Mouse (Mus musculus): Measurements from ENCODE around the gene Pan3. TPM values are rescaled to one million over a fixed set of nuclear protein-coding genes. Genes with fewer than 3 reads are reported as not detected.

The Pan3 gene
- polyA plus RNA-seq, 1 experiment from 2014 or later, result 78.9 TPM

- Histone ChIP-seq H3K36me3 (0 out of 2 replicates have a peak, but pooled peaks cover 3% of the 10 kb centered on the region), H3K27ac (replicated peaks) (no peak overlapping the region), H3K4me3 (replicated peaks) (no peak overlapping the region), H3K9me3 (replicated peaks) (no peaks in the 10 kb centered on the region), H3K4me2 (replicated peaks) (no peak overlapping the region), H3K9ac (no peak overlapping the region), H3K27me3 (no peaks in the 10 kb centered on the region), H3K4me1 (no peaks in the 10 kb centered on the region)
- ATAC-seq (ENCODE audit: insufficient number of reproducible peaks, low FRiP score, low TSS enrichment, low read depth), result no peak
- WGBS, result 69% methylated on average over 5 of the region's 5 CpGs
These were observed 60.9 kb downstream of the Pan3 start for GRCm38 (mm10) chr5:147490907-147491306.

DNA sequence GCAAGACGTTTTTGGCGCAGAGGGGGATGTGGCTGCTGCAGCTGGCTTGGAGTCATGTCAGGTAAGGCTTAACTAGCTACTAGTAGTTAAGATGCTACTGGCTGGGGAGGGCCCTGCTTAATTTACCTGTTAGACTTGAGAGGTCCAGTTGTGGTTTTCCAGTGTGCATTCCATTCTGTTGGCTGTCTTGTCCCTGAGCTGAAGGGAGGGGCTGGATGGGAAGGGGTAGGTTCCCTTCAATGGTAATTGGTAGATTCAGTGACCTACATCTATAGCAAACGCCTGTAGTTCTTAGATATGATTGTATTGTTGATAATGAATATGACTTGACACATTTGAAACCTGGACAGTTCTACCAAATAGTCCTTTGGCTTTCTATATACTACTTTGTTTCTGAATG lies 62.5 kb downstream of the Pan3 start:
- Histone ChIP-seq H3K9ac (no peak overlapping the region), H3K27ac (replicated peaks) (no peak overlapping the region), H3K27me3 (no peaks in the 10 kb centered on the region), H3K9me3 (replicated peaks) (no peaks in the 10 kb centered on the region), H3K36me3 (0 out of 2 replicates have a peak, but pooled peaks cover 3% of the 10 kb centered on the region), H3K4me3 (replicated peaks) (no peak overlapping the region), H3K4me1 (no peaks in the 10 kb centered on the region), H3K4me2 (replicated peaks) (no peak overlapping the region)
- ATAC-seq (ENCODE audit: insufficient number of reproducible peaks, low FRiP score, low TSS enrichment, low read depth), result no peak
- WGBS, result 82% methylated on average over 3 of the region's 3 CpGs

GRCm38 (mm10) chr5:147493205-147493604 lies 63.2 kb downstream of the Pan3 start:
- no peak overlapping the region for H3K4me3 ChIP-seq (replicated peaks)
- H3K9ac ChIP-seq, result no peak overlapping the region
- no peaks in the 10 kb centered on the region for H3K9me3 ChIP-seq (replicated peaks)
- 0 out of 2 replicates have a peak, but pooled peaks cover 3% of the 10 kb centered on the region for H3K36me3 ChIP-seq
- H3K4me2 ChIP-seq (replicated peaks), result no peak overlapping the region
- H3K27me3 ChIP-seq, result no peaks in the 10 kb centered on the region
- no peak for ATAC-seq (ENCODE audit: insufficient number of reproducible peaks, low FRiP score, low TSS enrichment, low read depth)
- H3K27ac ChIP-seq (replicated peaks), result no peak overlapping the region
- no peaks in the 10 kb centered on the region for H3K4me1 ChIP-seq
- 63% methylated on average over 1 of the region's 1 CpGs for WGBS

DNA sequence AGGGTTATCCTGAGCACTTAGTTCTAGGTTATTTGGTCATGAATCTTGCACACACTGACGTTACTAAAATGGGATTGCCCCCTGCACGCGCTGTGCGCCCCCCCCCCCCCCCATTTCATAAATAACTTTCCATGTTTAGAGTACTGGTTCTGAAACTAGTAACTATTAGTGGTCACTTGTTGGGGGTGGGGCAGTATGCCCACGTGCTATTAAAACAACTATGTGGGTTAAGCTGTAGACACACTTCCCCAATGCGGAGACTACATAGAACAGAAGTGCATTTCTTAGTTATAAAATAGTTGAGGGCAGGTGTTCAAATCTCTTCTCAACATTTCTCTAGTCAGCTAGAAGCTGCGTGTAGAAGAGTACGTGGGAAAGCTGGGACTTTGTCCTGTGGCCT lies 63.7 kb downstream of the Pan3 start:
- Histone ChIP-seq H3K36me3 (0 out of 2 replicates have a peak, but pooled peaks cover 5% of the 10 kb centered on the region), H3K9ac (no peak overlapping the region), H3K9me3 (replicated peaks) (no peaks in the 10 kb centered on the region), H3K27me3 (no peaks in the 10 kb centered on the region), H3K4me1 (no peaks in the 10 kb centered on the region), H3K4me3 (replicated peaks) (no peak overlapping the region), H3K27ac (replicated peaks) (no peak overlapping the region), H3K4me2 (replicated peaks) (no peak overlapping the region)
- 88% methylated on average over 8 of the region's 8 CpGs for WGBS
- no peak for ATAC-seq (ENCODE audit: insufficient number of reproducible peaks, low FRiP score, low TSS enrichment, low read depth)

DNA sequence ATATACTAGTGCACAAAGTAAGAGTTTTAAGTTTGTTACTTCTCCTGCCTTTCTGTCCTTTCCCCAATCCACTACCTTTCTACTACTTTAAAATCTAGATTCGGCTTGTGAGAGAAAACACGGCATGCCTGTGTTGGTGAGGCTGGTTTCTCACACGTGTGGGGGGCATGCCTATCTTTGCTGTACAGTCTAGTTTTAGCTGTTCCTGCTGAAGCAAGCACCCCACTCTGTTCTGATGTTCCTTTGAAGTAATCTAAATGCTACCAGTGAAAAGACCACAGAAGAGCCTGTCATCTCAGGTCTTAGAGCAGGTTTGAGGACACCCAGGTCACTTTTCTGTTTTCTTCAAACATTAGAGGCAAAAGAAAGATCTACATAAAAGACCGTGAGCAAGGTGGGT lies 64.4 kb downstream of the Pan3 start:
- no peaks in the 10 kb centered on the region for H3K4me1 ChIP-seq
- 87% methylated on average over 4 of the region's 4 CpGs for WGBS
- no peak for ATAC-seq (ENCODE audit: insufficient number of reproducible peaks, low FRiP score, low TSS enrichment, low read depth)
- H3K27me3 ChIP-seq, result no peaks in the 10 kb centered on the region
- H3K4me3 ChIP-seq (replicated peaks), result no peak overlapping the region
- 0 out of 2 replicates have a peak, but pooled peaks cover 5% of the 10 kb centered on the region for H3K36me3 ChIP-seq
- no peak overlapping the region for H3K27ac ChIP-seq (replicated peaks)
- no peak overlapping the region for H3K9ac ChIP-seq
- no peaks in the 10 kb centered on the region for H3K9me3 ChIP-seq (replicated peaks)
- H3K4me2 ChIP-seq (replicated peaks), result no peak overlapping the region

GRCm38 (mm10) chr5:147494791-147495376 lies 64.9 kb downstream of the Pan3 start:
- Histone ChIP-seq H3K4me2 (replicated peaks) (no peak overlapping the region), H3K27me3 (no peaks in the 10 kb centered on the region), H3K9ac (no peak overlapping the region), H3K4me3 (replicated peaks) (no peak overlapping the region), H3K36me3 (0 out of 2 replicates have a peak, but pooled peaks cover 5% of the 10 kb centered on the region), H3K27ac (replicated peaks) (no peak overlapping the region), H3K9me3 (replicated peaks) (no peaks in the 10 kb centered on the region), H3K4me1 (no peaks in the 10 kb centered on the region)
- WGBS, result 85% methylated on average over 10 of the region's 10 CpGs
- no peak for ATAC-seq (ENCODE audit: insufficient number of reproducible peaks, low FRiP score, low TSS enrichment, low read depth)

DNA sequence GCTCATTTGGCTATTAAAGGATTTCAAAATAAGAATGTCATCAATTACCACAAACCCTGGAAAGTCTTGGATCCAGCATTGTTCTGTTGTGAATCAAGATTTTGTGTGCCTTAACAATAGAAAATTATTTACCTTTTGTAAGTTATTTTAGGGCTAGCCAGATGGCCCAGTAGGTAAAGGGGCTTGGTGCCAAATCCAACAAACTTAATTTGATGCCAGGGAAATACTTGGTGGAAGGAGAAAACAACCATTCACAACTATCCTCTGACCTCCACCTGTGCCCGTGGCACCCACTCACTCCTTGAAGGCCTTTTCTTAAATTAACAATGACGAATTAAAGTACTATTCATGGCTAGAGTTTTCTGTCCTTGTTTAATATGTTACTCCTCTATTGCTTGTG lies 66.0 kb downstream of the Pan3 start:
- H3K9me3 ChIP-seq (replicated peaks), result no peaks in the 10 kb centered on the region
- H3K9ac ChIP-seq, result no peak overlapping the region
- no peaks in the 10 kb centered on the region for H3K4me1 ChIP-seq
- H3K4me2 ChIP-seq (replicated peaks), result no peak overlapping the region
- no peaks in the 10 kb centered on the region for H3K27me3 ChIP-seq
- no peak overlapping the region for H3K27ac ChIP-seq (replicated peaks)
- no peak overlapping the region for H3K4me3 ChIP-seq (replicated peaks)
- ATAC-seq (ENCODE audit: insufficient number of reproducible peaks, low FRiP score, low TSS enrichment, low read depth), result no peak
- 78% methylated on average over 2 of the region's 2 CpGs for WGBS
- H3K36me3 ChIP-seq, result 0 out of 2 replicates have a peak, but pooled peaks cover 5% of the 10 kb centered on the region

GRCm38 (mm10) chr5:147496921-147497320 lies 67.0 kb downstream of the Pan3 start:
- Histone ChIP-seq H3K27ac (replicated peaks) (no peak overlapping the region), H3K4me1 (no peaks in the 10 kb centered on the region), H3K9me3 (replicated peaks) (no peaks in the 10 kb centered on the region), H3K36me3 (0 out of 2 replicates have a peak, but pooled peaks cover 5% of the 10 kb centered on the region), H3K27me3 (no peaks in the 10 kb centered on the region), H3K4me2 (replicated peaks) (no peak overlapping the region), H3K4me3 (replicated peaks) (no peak overlapping the region), H3K9ac (no peak overlapping the region)
- WGBS, result 79% methylated on average over 4 of the region's 4 CpGs
- no peak for ATAC-seq (ENCODE audit: insufficient number of reproducible peaks, low FRiP score, low TSS enrichment, low read depth)

DNA sequence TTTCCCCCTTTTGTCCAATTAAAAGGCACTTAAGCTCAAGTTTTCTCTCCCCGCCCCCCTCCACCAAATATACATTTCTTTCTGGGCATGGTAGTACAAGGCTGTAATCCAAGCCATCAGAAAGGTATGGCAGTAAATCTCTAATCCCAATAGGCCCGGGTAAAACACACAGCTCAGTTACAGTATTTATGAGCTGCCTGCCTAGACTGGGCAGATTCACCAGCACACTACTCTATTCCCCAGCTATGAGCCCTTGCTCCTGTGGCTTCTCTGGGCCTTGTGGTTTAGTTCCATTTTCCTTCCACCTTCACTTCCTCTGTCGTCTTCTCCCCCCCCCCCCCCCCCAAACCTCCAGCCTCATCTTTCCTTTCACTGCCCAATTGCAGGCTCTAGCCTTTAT lies 67.8 kb downstream of the Pan3 start:
- Histone ChIP-seq H3K27me3 (no peaks in the 10 kb centered on the region), H3K36me3 (peaks cover 8% of the 10 kb centered on the region; the same call in 1 of the 2 replicates), H3K4me2 (replicated peaks) (no peak overlapping the region), H3K9ac (no peak overlapping the region), H3K4me1 (no peaks in the 10 kb centered on the region), H3K9me3 (replicated peaks) (no peaks in the 10 kb centered on the region), H3K27ac (replicated peaks) (no peak overlapping the region), H3K4me3 (replicated peaks) (no peak overlapping the region)
- 44% methylated on average over 3 of the region's 3 CpGs for WGBS
- no peak for ATAC-seq (ENCODE audit: insufficient number of reproducible peaks, low FRiP score, low TSS enrichment, low read depth)

DNA sequence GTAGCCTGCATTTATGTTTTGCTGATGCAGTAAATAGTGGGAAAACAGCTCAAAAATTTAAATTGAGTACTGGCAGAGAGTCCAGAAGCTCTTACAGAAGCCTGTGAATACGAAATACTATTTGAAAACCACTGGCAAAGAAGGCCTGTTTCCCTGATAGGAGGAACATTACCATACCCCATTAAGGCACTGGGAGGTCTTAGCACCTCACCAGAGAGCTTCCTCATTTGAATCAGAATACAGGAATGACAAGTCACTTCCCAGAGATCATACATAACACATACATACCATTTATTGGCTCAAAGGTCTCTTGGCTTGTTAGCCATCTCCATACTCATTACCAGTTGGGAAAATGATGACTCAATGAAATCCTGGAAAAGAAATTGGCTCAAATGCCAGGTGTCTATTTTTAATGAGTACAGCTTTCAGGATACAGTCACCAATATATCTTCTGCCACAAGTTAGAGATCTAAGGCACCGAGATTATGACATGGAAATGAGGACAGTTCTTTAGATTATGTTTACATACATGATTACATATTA lies 71.6 kb downstream of the Pan3 start:
- H3K4me2 ChIP-seq (replicated peaks), result no peak overlapping the region
- WGBS, result 86% methylated on average over 2 of the region's 2 CpGs
- H3K4me1 ChIP-seq, result no peaks in the 10 kb centered on the region
- H3K9ac ChIP-seq, result no peak overlapping the region
- H3K9me3 ChIP-seq (replicated peaks), result no peaks in the 10 kb centered on the region
- no peak overlapping the region for H3K4me3 ChIP-seq (replicated peaks)
- no peak for ATAC-seq (ENCODE audit: insufficient number of reproducible peaks, low FRiP score, low TSS enrichment, low read depth)
- peaks cover 6% of the 10 kb centered on the region; the same call in 1 of the 2 replicates for H3K36me3 ChIP-seq
- no peak overlapping the region for H3K27ac ChIP-seq (replicated peaks)
- H3K27me3 ChIP-seq, result no peaks in the 10 kb centered on the region

DNA sequence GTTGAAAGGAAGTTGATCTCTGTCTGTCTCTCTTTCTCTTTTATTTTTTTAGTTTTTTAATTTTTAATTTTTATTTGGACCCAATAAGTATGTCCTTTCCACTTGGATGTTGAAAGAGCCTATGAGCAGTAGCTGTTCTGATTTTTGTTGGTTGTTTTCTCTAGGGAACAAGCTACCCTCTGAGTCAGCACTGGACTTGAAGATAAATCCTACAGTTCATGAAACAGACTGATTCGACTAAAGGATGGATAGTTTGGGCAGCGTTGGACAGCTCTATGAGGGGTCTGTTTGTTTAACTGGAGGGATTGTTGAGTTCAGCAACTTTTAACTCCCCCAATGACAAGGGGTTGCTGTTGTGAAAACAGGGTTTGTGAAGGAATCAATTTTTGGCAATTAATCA lies 73.0 kb downstream of the Pan3 start:
- H3K4me3 ChIP-seq (replicated peaks), result no peak overlapping the region
- H3K27me3 ChIP-seq, result no peaks in the 10 kb centered on the region
- H3K9me3 ChIP-seq (replicated peaks), result no peaks in the 10 kb centered on the region
- WGBS, result 89% methylated on average over 2 of the region's 2 CpGs
- H3K9ac ChIP-seq, result no peak overlapping the region
- peaks cover 6% of the 10 kb centered on the region; the same call in 1 of the 2 replicates for H3K36me3 ChIP-seq
- no peak for ATAC-seq (ENCODE audit: insufficient number of reproducible peaks, low FRiP score, low TSS enrichment, low read depth)
- H3K4me2 ChIP-seq (replicated peaks), result no peak overlapping the region
- H3K27ac ChIP-seq (replicated peaks), result no peak overlapping the region
- no peaks in the 10 kb centered on the region for H3K4me1 ChIP-seq

DNA sequence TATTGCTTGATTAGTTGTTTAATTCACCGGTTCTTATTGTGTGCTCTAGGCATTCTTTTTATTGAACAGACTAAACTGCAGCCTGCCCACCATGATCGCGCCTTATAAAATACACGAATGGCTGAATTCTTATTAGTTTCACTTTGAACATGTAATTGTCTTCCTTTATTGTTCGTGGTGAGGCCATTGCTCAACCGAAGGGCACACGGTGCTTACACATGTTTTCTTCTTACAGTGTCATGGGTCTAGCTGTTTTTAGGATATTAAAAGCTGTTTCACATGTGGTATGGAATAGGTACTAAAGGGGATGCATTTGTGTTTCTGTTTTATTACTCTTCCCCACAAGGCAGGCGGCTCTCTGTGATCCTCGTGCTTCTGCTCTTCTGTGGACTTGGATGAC lies 81.4 kb downstream of the Pan3 start:
- no peaks in the 10 kb centered on the region for H3K9me3 ChIP-seq (replicated peaks)
- no peak overlapping the region for H3K4me2 ChIP-seq (replicated peaks)
- H3K9ac ChIP-seq, result no peak overlapping the region
- 87% methylated on average over 9 of the region's 9 CpGs for WGBS
- no peak overlapping the region for H3K4me3 ChIP-seq (replicated peaks)
- H3K36me3 ChIP-seq, result no peaks in the 10 kb centered on the region; the same call in 1 of the 2 replicates
- ATAC-seq (ENCODE audit: insufficient number of reproducible peaks, low FRiP score, low TSS enrichment, low read depth), result no peak
- no peak overlapping the region for H3K27ac ChIP-seq (replicated peaks)
- no peaks in the 10 kb centered on the region for H3K4me1 ChIP-seq
- H3K27me3 ChIP-seq, result no peaks in the 10 kb centered on the region

All from embryonic facial prominence, embryonic 15.5 days (tissue).